Mouse (Mus musculus) stomach, postnatal 0 days (tissue): ENCODE results near the gene Zfp212. TPM values are rescaled to one million over a fixed set of nuclear protein-coding genes. Genes with fewer than 3 reads are reported as not detected.

Experiments
- ATAC-seq: fragments of 200-750 bp; cut with Nextera tagmentation; 2 replicates; pipeline ENCODE4 v1.8.0; 2017; ENCODE audit not compliant: low FRiP score, low TSS enrichment
- DNase-seq: peaks from one replicate; pipeline ENCODE4 v3.0.0-alpha.2; 2016; ENCODE audit warnings: low spot score
- H3K27ac ChIP-seq: fragments of 300-500 bp; sonication (generic); replicated peaks from 2 replicates; pipeline ENCODE4 v1.5.1; 2014; ENCODE audit warnings: mild to moderate bottlenecking, control low read depth
- H3K27me3 ChIP-seq: fragments of 300-500 bp; sonication (generic); 2 replicates; pipeline ENCODE4 v1.6.1; 2014; ENCODE audit warnings: low read length; ENCODE audit not compliant: control insufficient read depth, insufficient read depth
- H3K36me3 ChIP-seq: fragments of 300-500 bp; sonication (generic); 2 replicates; pipeline ENCODE4 v1.6.1; 2014; ENCODE audit warnings: low read length, mixed read lengths; ENCODE audit not compliant: control insufficient read depth, insufficient read depth
- H3K4me1 ChIP-seq: fragments of 300-500 bp; sonication (generic); replicated peaks from 2 replicates; pipeline ENCODE4 v1.6.1; 2014; ENCODE audit warnings: antibody characterized with exemption; ENCODE audit not compliant: control insufficient read depth, insufficient read depth
- H3K4me2 ChIP-seq: fragments of 300-500 bp; sonication (generic); replicated peaks from 2 replicates; pipeline ENCODE4 v1.6.1; 2014; ENCODE audit warnings: low read depth, mild to moderate bottlenecking, control low read depth, moderate library complexity
- H3K4me3 ChIP-seq: fragments of 300-500 bp; sonication (generic); 2 replicates; pipeline ENCODE4 v1.5.1; 2014; ENCODE audit warnings: low read depth, low read length, control low read depth
- H3K9ac ChIP-seq: fragments of 300-500 bp; sonication (generic); 2 replicates; pipeline ENCODE4 v1.6.1; 2014; ENCODE audit warnings: mild to moderate bottlenecking, low read length, control low read depth, mixed read lengths
- H3K9me3 ChIP-seq: fragments of 300-500 bp; sonication (generic); 2 replicates; pipeline ENCODE4 v1.6.1; 2016; ENCODE audit warnings: low read length; ENCODE audit not compliant: control insufficient read depth
- CTCF ChIP-seq: IDR thresholded peaks from 2 replicates; pipeline ENCODE4 v1.5.1; 2016; ENCODE audit warnings: antibody characterized with exemption, low read depth, mild to moderate bottlenecking, moderate library complexity
- EP300 ChIP-seq: optimal IDR thresholded peaks from 2 replicates; pipeline ENCODE3; 2016; ENCODE audit warnings: antibody characterized with exemption
- WGBS: fragments of 180-500 bp; shearing (Covaris S2); extraction: QIAGEN DNeasy Blood & Tissue Kit; methylation state at CpG from one replicate; pipeline ENCODE4 v1.1.7; 2014; 5-methylcytosine and 5-hydroxymethylcytosine counted together
- polyA plus RNA-seq: library from polyadenylated mRNA; unstranded; fragments of >200 nt; fragmentation: Nextera tagmentation; extraction: Ambion mirVana; gene quantifications from 2 replicates; pipeline ENCODE4 v1.2.1, GENCODE M21; 2015

The Zfp212 gene
- polyA plus RNA-seq, 1 experiment from 2014 or later, result 8.1 TPM

DNA sequence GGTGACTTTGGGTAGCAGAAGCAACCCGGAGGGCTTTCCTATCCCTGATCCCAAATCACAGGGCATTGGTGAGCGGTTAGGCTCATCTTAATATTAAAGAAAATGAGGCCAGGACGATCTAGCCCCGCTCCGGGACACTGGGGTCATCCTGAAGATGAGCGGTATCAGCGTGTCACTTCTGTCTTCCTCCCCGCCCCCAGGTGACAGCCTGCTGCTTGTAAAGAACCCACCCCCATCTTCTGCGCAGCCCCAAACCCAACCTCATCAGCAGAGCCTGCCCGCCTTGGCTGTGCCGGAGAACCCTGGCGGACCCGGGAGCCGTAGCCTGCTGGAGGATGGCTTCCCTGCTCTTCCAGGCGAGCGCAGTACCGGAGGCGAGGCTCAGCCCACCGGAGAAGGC is 15.9 kb upstream of the Zfp212 start:
- ATAC-seq (peak; percentile 7; the same call in 1 of the 2 replicates), DNase-seq (no peak)
- no peak for TF ChIP-seq CTCF
- TF ChIP-seq EP300, result no peak
- no peaks in the 10 kb centered on the region for H3K4me1 ChIP-seq
- H3K9me3 ChIP-seq, result no peaks in the 10 kb centered on the region
- peaks cover 18% of the 10 kb centered on the region for H3K36me3 ChIP-seq
- H3K27me3 ChIP-seq, result no peaks in the 10 kb centered on the region
- H3K4me3 ChIP-seq, result no peak overlapping the region
- no peak overlapping the region for H3K4me2 ChIP-seq
- H3K9ac ChIP-seq, result no peak overlapping the region
- WGBS, result 74% methylated on average over 16 of the region's 19 CpGs
- no peak overlapping the region for H3K27ac ChIP-seq

DNA sequence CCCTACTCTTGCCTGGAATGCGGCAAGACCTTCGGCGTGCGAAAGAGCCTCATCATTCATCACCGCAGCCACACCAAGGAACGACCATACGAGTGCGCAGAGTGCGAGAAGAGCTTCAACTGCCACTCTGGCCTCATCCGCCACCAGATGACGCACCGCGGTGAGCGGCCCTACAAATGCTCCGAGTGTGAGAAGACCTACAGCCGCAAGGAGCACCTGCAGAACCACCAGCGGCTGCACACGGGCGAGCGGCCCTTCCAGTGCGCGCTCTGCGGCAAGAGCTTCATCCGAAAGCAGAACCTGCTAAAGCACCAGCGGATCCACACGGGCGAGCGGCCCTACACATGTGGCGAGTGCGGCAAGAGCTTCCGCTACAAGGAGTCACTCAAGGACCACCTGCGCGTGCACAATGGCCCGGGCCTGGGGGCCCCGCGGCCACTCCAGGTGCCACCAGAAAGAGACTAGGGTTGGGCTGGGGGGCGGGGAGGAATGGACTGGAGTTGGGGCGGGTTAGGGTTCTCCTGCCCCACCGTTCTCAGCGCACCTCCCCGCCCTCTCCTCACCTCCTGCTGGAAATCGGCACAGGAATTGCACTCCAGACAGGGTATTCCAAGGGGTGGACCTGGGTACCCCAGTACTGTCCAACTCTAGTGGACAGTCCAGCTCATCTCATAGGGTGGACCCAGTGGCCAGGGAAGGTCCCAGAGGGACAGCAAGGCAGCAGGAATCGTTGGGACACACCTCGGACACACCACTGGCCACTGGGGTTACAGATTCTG is 15.2 kb upstream of the Zfp212 start:
- no peak for TF ChIP-seq CTCF
- no peak for TF ChIP-seq EP300
- 81% methylated on average over 44 of the region's 44 CpGs for WGBS
- H3K9ac ChIP-seq, result no peak overlapping the region
- no peaks in the 10 kb centered on the region for H3K27me3 ChIP-seq
- no peaks in the 10 kb centered on the region for H3K9me3 ChIP-seq
- H3K36me3 ChIP-seq, result peaks cover 14% of the 10 kb centered on the region; the same call in 1 of the 2 replicates
- no peak for DNase-seq
- H3K27ac ChIP-seq, result no peak overlapping the region
- H3K4me1 ChIP-seq, result no peaks in the 10 kb centered on the region
- ATAC-seq, result no peak
- no peak overlapping the region for H3K4me3 ChIP-seq
- no peak overlapping the region for H3K4me2 ChIP-seq

DNA sequence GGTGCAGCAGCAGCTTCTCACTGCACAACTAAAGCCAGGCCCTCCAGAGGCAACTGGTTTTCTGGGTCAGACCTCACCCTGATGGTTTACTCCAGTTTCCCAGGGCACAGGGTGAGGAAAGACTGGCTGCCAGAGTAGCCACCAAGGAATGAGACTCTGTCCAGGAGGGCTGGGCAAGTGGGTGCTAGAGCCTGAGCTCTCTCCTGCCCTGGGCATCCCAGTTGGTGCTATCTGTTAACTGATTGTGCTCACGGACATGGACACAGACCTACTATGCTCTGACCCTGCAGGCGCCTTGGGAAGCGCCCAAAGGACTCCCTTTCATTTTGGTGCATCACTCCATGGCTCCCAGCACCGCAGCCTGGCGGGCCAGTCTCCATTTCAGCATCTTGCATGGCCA is 13.9 kb upstream of the Zfp212 start:
- DNase-seq, result no peak
- H3K27ac ChIP-seq, result no peak overlapping the region
- H3K4me1 ChIP-seq, result no peaks in the 10 kb centered on the region
- WGBS, result 92% methylated on average over 5 of the region's 5 CpGs
- peaks cover 14% of the 10 kb centered on the region; the same call in 1 of the 2 replicates for H3K36me3 ChIP-seq
- ATAC-seq, result no peak
- no peak overlapping the region for H3K4me3 ChIP-seq
- no peaks in the 10 kb centered on the region for H3K9me3 ChIP-seq
- TF ChIP-seq CTCF, result no peak
- no peak for TF ChIP-seq EP300
- H3K9ac ChIP-seq, result no peak overlapping the region
- no peak overlapping the region for H3K4me2 ChIP-seq
- H3K27me3 ChIP-seq, result no peaks in the 10 kb centered on the region

DNA sequence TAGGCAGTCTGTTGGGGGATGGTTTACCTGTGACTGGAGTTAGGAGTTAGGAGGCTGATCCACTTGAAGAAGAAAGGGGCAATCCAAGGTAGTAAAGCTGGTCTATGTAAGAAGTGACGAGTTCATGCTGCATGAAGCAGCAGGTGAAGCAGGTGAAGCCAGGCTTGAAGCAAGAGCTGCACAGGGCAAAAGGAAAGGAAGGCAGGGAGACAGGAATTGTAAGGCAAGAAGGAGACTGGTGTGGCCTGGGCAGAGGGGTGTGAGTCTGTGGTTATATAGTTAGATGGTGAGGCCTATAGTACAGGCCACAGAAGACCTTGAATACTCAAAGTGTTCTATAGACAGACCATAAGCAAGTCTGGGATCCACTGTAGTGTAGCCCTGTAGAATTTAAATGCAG is 11.3 kb upstream of the Zfp212 start:
- no peak overlapping the region for H3K9ac ChIP-seq
- 88% methylated on average over 1 of the region's 1 CpGs for WGBS
- H3K27me3 ChIP-seq, result no peaks in the 10 kb centered on the region
- H3K4me2 ChIP-seq, result no peak overlapping the region
- ATAC-seq, result no peak
- H3K27ac ChIP-seq, result no peak overlapping the region
- peaks cover 14% of the 10 kb centered on the region; the same call in 1 of the 2 replicates for H3K36me3 ChIP-seq
- DNase-seq, result no peak
- H3K4me3 ChIP-seq, result no peak overlapping the region
- no peak for TF ChIP-seq EP300
- TF ChIP-seq CTCF, result no peak
- H3K9me3 ChIP-seq, result no peaks in the 10 kb centered on the region
- no peaks in the 10 kb centered on the region for H3K4me1 ChIP-seq

DNA sequence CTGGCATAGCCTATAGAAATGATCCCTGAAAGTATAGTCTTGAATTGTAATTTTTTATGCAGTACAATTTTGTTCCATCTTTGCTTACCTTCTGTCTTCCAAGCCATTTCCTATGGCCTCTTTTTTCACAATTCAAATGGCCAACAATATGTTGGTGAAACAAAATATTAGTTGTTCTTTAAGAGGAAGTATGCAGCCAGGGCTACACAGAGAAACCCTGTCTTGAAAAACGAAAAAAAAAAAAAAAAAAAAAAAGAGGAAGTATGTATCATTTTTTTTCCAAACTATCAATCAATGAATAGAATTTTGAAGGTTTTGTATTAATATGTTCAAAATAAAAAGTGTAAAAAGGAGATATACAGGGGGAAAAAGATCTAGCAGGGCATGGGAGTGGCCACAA is 8.6 kb upstream of the Zfp212 start:
- H3K9me3 ChIP-seq, result no peaks in the 10 kb centered on the region
- H3K36me3 ChIP-seq, result no peaks in the 10 kb centered on the region
- no peaks in the 10 kb centered on the region for H3K27me3 ChIP-seq
- no peak overlapping the region for H3K4me2 ChIP-seq
- H3K4me1 ChIP-seq, result no peaks in the 10 kb centered on the region
- 68% methylated on average over 1 of the region's 1 CpGs for WGBS
- ATAC-seq (no peak), DNase-seq (no peak)
- no peak overlapping the region for H3K9ac ChIP-seq
- TF ChIP-seq CTCF (no peak), EP300 (no peak)
- H3K4me3 ChIP-seq, result no peak overlapping the region
- no peak overlapping the region for H3K27ac ChIP-seq

DNA sequence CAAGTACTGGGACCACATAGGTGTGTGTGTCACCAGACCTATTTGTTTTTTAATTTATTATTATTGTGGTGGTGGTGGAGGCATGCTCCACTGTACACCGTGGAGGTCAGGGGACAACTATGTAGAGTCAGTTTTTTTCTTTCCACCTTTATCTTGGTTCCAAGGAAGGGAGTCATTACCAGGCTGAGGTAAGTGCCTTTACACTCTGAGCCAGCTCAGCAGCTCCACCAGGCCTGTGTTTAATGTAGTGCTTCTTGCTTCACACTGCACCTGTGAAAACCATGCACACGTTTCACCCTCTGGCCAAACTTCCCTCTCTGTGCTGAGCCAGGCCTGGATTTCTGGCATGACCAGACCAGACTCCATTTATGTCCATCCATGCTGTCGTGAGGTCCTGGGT is 7.3 kb upstream of the Zfp212 start:
- no peak overlapping the region for H3K4me3 ChIP-seq
- H3K4me2 ChIP-seq, result no peak overlapping the region
- no peaks in the 10 kb centered on the region for H3K36me3 ChIP-seq
- 47% methylated on average over 3 of the region's 3 CpGs for whole genome bisulfite sequencing
- ATAC-seq, result peak; percentile 64; the same call in 1 of the 2 replicates
- no peaks in the 10 kb centered on the region for H3K27me3 ChIP-seq
- no peaks in the 10 kb centered on the region for H3K4me1 ChIP-seq
- no peak overlapping the region for H3K27ac ChIP-seq
- no peak for DNase-seq
- H3K9ac ChIP-seq, result no peak overlapping the region
- no peaks in the 10 kb centered on the region for H3K9me3 ChIP-seq
- no peak for TF ChIP-seq EP300
- no peak for TF ChIP-seq CTCF
